Mouse (Mus musculus) gastrocnemius, postnatal 10 days (tissue): ENCODE data around the gene 1700003E16Rik. TPM values are rescaled to one million over a fixed set of nuclear protein-coding genes. Genes with fewer than 3 reads are reported as not detected.
A peak's percentile ranks its signal among the peaks of the same experiment; 100 is the strongest.
"Not testable (repeated sequence)": the region's sequence is repeated elsewhere in the genome, so short reads cannot be mapped to it uniquely, and the experiment has no call there.

Experiments
- DNase-seq: peaks from one replicate; pipeline ENCODE4 v3.0.0; 2021; ENCODE audit warnings: mixed read lengths
- total RNA-seq, 2 experiments: library from RNA; stranded (reverse); gene quantifications; 2 replicates each; pipeline ENCODE4 v1.2.3; 2021

1700003E16Rik gene
- total RNA-seq, 2 experiments from 2014 or later: 0.23 TPM; not detected in 1

DNA sequence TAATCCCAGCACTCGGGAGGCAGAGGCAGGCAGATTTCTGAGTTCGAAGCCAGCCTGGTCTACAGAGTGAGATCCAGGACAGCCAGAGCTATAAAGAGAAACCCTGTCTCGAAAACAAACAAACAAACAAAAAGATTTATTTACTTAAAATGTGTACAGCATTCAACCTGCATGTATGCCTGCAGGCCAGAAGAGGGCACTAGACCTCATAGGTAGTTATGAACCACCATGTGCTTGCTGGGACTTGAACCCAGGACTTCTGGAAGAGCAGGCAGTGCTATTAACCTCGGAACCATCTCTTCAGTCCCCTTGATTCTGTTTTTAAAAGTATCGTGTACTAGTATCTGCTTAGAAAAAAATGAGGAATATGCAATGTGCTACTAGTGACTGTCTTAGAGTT, 28.8 kb upstream of the 1700003E16Rik start:
- DNase-seq: no peak

DNA sequence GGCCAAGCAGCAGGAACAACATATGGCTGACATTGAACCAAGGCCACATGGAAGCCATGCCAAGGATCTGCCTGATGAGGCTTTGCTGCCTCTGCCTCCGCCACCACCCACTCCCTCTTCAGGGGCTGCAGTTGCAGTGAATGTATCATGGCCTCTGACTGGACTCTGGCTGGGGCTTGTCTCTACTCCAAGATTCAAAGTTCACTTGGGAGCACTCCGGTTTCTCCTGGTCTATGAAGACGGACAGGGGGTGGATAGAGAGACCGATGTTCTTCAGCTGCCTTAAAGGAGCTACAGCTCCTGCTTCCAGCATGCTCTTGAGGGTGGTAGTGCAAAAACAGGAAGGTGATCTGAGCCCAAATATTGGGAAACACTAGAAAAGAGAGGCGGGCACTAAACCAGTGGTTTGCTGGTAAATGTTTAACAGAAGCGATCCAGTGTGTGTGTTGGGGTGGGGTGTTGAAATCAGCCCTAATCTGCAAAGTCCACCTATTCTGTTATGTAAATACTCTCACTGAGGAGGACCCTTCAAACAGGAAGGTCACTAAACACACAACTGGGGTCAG, 24.7 kb upstream of the 1700003E16Rik start:
- DNase-seq: peak; percentile 2

DNA sequence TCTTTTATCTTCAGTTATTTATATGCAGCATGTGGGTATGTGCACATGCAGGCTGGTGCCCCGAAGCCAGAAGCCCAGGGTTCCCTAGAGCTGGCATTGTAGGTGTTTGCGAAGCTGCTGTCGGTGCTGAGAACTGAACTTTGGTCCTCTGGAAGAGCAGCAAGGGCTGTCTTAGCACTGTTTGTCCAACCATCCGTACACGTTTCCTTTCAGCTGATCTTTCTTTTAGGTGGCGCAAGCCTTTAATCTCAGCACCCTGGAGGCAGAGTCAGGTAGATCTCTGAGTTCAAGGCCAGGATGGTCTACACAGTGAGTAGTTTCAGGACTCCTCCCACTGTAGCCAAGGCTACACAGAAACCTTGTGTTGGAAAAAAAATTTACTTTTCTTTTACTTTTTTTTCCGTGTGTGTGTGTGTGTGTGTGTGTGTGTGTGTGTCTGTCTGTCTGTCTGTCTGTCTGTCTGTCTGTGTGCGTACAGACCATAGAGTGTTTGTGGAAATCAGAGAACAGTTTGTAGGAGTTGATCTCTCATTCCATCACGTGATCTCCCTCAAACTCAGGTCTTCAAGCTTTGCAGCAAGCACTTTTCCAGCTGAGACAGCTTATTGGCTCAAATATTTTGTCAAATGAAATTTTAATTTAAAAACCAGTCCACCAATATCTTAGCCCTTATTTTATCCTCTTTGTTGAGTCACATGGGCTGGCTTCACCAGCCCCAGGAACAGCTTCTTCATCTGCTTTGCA, 23.9 kb upstream of the 1700003E16Rik start:
- no peak for DNase-seq

DNA sequence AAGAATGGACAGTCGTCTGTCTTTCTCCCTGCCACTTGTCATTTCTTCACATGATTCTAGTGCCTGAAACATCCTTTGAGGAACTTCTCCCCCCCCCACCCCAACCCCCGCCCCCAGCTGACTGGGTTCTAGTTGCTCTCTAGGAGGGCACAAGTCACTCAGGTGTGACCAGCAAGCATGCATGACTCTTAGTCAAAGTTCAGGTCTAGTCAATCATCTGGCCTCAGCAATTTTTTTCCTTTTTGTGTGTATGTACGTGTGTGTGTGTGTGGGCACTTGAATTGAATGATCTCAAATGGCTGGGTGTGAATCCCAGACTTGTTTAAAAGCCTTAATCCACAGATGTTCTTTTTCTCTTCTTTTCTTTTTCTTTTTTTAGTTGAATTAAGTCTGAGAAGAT, 22.0 kb upstream of the 1700003E16Rik start:
- no peak for DNase-seq

DNA sequence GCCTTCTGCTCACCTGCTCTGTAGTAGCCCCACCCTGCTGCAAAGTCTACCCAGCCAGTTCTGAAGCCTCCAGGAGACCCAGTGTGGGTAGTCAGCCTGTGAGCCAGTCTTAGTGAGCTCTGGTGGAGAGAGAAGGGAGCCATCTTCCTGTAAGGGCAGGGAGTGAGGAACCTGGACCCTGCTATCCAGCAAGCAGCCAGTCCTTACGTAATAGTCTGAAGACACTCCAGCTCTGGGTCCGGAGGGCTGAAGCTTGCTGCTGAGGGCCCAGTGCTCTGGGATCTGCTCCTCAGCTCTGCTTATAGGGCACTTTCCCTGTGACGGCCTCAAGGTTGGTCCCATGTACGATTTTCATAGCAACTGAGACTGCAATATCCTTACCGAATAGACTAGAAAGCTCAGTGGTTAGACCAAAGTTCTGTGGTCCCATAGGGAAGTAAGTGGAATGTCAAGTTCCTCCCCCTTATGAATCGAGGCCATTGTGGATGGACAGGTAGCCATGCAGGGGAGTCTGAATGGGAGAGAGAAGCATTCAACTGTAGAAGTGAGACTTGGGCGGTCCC, 21.2 kb upstream of the 1700003E16Rik start, which contains the start of gene Rtkn:
Rtkn (plus strand) TSS at position 513 of the 563 bp plus-strand sequence.
- DNase-seq: no peak

DNA sequence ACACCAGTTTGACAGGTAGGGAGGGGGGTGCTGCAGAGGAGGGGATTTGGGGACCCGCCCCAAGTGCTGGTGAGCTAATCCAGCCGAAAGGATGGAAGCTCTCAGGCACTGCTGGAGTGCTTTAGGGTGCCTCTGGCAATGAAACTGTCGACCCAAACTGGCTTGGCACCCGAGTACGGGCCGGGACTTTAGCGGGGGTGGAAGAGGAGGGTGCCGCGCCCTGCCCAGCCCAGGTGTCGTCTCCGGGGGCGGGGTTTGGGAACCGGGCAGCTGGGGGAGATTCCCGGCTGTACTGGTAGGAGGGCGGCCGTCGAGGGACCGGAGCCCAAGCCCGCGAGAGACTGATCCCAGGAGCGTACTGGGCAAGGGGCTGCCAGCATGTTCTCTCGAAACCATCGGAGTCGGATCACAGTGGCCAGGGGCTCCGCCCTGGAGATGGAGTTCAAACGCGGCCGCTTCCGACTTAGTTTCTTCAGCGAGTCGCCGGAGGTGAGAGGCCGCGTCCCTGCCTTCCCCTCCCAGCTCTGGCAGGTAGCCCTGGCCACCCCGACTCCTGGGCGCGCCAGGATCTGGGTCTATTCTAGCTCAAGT, 20.5 kb upstream of the 1700003E16Rik start:
- peak; percentile 66 for DNase-seq

DNA sequence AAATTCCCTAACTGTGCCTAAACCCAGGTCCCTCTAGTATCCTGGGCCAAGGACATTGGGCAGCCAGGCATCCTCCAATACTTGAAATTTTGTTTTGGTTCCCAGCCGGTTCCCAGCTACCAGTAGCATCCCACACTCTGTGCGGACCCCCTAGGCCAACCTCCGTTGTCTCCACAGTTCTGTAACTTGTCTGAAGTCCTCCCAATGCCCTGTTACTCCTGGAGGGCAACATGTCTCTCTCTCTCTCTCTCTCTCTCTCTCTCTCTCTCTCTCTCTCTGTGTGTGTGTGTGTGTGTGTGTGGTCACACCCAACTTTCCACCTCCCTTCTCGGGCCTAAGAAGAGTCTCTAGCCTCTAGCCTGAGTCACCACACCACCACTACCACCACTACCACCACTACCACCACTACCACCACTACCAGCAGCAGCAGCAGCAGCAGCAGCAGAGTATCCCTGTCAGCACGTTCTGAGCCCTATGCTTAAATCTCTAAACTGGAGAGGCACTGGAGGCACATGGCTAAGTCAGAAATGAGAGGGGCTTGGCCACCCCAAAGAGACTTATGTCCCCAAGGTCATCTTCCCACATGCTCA, 19.8 kb upstream of the 1700003E16Rik start:
- no peak for DNase-seq

DNA sequence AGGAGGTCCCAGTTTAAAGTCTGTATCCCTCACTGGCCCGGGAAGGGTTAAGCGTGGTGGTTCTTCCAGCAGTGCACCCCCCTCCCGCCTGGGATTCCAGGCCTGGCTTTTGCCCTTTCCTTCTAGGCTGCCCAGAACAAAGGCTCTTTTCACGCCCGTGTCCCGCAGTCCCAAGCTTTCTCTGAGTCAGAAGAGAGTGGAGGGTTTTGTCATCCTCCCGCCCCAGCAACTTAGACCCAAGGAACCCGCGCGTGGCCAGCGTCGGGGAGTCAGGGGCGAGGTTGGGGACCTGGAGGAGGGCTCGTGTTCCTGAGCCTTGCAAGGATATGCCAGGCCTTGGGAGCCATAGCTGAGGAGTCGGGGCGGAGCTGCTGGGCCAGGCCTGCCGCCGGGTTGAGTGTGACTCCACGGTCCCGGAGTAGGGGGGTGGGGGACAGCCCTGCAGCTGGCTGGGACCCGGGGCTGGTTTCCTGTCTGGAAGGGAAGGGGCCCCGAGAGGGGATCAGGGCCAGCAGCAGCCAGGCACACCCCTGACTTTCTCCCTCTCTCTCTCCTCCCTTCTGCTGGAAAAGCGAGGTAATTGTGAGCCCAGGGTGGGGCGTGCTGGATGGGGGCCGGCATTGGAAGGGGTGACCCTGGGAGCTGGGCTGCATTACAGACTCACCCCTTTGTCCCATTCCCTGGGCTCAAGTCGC, 19.2 kb upstream of the 1700003E16Rik start:
- DNase-seq: peak; percentile 80

DNA sequence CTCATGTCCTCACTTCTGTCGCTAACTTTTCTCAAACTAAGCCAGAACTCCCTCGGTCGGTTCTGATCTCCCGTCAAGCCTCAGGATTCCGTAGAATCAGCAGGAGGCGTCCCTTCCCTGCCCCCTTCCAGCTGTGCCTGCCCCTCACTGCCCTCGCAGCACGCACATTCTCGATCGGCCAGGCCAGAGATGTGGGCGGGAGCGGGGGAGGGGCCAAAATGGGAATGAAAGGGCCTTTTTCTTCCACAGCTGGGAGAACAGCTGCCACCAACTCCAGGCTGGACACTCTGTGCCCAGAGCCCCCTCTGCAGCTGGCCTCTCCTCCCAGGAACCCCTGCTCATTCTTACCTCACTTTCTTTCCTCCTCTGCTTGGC, 18.6 kb upstream of the 1700003E16Rik start:
- DNase-seq: peak; percentile 93

DNA sequence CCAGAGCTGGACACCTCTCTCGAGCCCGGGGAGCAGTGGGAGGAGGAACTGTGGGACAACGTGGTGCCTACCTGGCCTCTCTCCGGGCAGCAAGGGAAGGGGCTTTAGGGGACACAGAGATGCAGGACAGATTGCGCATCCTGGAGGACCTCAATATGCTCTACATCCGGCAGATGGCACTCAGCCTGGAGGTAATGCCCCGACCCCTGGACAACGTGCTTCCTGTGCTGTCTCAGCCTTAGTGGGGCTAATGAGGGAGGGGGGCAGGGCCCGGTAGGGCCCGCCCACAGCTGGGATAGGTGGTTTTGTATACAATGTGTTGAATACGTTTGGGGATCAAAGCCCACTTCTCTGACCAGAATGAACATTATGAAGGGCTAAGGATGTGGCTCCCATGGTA, 18.1 kb upstream of the 1700003E16Rik start:
- DNase-seq: peak; percentile 47

DNA sequence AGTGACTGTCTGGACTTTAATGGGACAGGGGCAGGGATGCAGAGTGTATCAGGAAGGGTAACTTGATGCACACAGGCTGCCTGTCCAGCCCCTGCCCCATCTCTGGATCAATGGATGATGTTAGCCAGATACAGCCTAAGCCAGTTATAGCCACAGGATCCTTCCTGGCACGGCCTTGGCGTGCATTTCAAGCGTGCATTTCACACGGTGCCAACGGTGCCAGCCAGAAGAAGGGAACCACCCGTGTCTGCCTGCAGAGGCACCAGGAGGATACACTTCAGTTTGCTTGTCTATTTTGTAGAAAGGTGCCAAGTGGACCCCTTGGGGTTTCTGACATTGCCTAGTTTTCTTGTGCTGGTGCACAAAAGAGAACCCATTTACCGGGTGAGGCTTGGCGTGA, 16.2 kb upstream of the 1700003E16Rik start:
- no peak for DNase-seq

DNA sequence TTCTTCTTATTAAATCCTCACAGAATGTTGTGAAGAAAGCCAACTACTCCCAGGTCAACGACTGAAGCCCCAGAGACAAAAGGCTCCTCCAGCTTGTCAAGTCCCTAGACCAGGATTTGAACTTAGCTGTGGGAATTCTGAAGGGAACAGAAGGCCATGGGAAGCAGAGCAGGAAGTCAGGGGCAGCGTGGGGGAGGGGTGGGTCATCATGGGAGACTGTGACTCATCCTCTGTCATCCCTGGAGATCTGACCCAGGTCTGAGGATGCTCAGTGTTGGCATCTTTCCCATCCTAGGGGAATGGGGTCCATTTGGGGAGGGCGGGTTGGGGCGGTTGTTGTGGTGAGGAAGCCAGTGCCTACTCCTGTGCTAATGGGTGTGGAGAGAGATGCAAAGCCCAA, 14.6 kb upstream of the 1700003E16Rik start:
- no peak for DNase-seq

DNA sequence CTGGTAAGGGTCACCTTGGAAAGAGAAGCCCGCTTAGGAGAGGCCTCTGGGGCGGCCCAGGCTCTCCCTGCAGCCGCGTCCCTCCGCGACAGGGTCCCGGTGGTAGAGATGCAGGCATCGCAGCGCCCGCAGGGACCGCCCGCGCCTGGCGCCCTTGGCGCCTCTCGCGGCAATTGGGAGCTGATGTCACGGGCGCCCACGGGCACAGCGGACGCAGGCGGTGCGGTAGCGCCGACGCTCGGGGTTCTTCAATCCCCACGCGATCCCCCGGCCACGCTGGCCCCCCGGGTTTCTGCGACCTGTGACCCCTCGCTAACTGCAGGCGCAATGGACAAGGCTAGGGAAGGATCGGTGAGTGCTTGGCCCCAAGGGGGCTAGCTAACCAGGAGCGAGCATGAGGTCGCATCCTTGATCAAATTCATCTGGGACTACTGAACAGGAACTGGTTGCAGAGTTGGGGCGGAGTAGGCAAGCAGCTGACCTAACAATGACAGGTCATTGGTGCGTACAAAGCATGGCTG, 13.9 kb upstream of the 1700003E16Rik start:
- no peak for DNase-seq

DNA sequence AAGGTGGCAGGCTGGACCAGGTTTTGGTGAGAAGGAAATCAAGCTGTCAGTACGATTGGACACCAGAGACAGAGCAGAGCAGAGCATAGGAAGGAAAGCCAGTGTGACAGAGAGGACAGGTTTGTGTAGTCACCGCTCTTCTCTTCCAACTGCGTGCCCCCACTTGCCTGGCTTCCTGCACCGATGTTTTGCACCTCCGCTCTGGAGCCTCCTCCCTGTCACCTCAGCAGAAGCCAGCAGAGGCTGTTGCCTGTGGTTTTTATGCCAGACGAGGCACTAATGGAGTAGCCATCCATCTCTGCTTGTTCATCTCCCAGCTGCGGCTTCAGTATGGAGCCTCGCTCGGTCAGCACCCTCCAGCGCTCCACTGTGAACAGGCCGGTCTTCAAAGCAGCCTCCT, 13.3 kb upstream of the 1700003E16Rik start:
- no peak for DNase-seq

DNA sequence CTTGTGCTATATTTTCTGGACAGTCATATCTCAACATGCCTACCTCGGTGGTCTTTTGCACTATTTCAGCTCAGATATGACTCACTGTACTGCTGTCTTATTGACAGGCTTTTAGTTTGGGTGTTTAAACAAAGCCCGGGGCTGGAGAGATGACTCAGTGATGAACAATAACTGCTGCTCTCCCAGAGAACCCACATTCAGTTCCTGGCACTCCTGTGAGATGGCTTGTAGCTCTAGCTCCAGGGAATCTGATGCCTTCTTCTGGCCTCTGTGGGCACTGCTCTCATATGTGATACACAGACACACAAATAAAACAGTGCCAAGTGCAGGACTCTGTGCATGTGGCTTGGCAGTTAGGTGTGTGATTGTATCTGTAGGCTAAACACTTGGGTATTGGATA, 11.0 kb upstream of the 1700003E16Rik start:
- DNase-seq: no peak

DNA sequence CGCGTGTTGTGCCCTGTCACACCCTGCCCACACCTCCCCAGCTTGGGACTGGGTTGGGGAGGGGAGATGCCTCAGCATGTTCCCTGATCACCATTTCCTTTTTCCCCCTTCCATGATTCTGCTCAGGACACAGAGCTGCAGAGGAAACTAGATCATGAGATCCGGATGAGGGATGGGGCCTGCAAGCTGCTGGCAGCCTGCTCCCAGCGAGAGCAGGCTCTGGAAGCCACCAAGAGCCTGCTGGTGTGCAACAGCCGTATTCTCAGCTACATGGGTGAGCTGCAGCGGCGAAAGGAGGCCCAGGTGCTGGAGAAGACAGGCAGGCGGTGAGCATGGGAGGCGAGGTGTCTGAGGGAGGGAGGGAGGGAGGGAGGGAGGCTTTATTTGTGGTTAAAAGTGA, 10.4 kb upstream of the 1700003E16Rik start:
- no peak for DNase-seq

DNA sequence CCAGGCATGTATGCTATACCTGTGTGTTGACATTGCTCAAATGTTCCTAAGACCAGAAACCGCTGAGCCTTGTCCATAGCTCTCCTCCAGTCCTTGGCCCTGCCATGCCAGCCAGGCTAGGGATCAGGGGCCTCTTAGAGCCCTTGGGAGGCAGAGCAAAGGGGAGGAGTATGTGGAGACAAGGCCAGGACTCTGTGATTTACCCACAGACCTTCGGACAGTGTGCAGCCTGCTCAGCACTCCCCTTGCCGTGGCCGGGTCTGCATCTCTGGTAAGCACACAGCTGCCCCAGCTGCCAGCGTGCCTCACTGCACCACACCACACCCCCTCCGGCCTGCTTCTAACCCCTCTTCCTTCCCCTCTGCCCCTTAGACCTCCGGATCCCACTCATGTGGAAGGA, 8.9 kb upstream of the 1700003E16Rik start:
- no peak for DNase-seq

DNA sequence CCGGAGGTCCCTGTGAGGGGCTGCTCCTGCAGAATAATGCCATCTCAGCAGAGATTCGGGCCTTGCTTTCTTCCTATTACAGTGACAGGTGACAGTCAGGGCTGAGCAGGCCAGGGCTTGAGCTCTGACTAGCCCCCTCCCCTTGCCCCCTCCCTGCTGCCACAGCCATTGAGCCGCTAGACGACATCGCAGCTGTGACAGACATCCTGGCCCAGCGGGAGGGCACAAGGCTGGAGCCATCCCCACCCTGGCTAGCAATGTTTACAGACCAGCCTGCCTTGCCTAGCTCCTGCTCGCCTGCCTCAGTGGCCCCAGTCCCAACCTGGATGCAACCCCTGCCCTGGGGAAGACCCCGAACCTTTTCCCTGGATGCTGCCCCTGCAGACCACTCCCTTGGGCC, 4.5 kb upstream of the 1700003E16Rik start:
- DNase-seq: no peak

DNA sequence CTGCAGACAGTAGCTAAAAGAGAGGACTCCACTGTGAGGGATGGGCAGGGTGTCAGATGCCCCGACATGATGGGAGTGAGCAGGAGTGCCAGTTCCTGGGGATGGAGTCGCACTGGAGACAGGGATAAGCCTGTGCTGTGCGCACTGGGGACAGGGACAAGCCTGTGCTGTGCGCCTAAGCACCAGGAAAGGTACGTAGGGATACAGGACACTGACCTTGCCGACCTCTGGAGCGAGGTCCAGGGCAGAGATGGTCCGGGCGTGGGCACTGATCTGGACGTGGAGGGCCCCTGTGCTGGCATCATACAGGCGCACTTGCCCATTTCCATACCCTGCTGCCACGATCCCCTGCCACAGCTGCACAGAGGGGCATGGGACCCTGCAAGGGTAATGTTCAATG, 3.2 kb upstream of the 1700003E16Rik start:
- DNase-seq: no peak

DNA sequence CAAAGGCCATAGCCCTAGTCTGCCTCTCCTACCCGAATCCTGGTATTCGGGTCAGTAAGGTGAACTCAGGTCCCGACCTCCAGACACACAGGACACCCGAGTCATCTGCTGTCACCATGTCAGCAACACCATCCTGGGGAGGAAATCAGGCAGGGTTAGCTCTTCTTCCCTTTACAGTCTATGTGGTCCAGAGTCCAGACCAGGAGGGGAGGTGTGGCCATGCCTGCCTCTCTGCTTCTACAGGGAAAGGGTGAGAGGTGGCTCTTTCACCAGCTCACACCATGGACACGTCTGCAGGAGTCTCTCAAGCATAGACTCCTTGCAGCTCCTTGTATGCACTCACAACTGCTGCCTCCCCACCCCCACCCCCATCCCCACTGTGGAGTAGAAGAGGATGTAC, 2.7 kb upstream of the 1700003E16Rik start:
- no peak for DNase-seq

DNA sequence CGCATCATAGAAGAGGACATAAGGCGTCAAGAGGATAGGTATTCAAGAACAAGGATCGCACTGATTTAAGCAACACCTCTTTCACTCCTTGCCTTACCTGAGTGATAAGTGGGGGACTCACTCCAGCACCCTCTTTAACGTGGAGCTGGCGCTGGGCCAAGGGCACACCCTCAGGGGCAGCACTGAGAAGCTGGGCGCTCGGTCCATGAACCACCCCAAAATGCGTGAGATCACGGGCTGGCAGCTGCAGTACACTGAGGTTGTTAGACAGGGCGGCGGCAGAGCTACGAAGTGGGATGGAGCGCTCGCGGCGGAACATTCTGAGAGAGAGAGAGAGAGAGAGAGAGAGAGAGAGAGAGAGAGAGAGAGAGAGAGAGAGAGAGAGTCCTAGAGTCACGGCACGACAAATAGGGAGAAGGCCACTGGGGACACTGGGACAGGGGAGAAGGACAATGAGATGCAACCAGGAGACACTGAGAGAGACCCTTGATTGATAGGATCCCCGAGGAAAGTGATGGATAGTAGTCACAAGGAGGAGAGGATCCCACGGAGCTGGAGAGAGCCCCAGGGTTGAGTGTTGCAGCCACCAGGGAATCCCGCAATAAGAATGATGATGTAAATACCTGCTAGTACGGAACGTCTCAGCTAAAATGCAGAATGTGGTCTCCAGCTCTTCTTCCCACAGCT, 509 bp upstream of the 1700003E16Rik start:
- DNase-seq: peak; percentile 44

DNA sequence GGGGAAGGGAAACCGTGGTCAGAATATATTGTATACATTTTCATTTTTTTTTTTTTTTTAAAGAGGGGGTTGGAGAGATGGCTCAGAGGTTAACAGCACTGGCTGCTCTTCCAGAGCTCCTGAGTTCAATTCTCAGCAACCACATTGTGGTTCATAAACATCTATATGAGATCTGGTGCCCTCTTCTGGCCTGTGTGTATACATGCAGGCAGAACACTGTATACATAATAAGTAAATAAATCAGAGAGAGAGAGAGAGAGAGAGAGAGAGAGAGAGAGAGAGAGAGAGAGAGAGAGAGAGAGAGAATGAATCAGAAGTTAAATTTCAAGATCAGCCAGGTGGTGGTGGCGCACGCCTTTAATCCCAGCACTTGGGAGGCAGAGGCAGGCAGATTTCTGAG, 3.3 kb downstream of the 1700003E16Rik start:
- DNase-seq: not testable (repeated sequence)
